Mouse (Mus musculus): ENCODE results near the gene Lcor.

The Lcor gene

DNA sequence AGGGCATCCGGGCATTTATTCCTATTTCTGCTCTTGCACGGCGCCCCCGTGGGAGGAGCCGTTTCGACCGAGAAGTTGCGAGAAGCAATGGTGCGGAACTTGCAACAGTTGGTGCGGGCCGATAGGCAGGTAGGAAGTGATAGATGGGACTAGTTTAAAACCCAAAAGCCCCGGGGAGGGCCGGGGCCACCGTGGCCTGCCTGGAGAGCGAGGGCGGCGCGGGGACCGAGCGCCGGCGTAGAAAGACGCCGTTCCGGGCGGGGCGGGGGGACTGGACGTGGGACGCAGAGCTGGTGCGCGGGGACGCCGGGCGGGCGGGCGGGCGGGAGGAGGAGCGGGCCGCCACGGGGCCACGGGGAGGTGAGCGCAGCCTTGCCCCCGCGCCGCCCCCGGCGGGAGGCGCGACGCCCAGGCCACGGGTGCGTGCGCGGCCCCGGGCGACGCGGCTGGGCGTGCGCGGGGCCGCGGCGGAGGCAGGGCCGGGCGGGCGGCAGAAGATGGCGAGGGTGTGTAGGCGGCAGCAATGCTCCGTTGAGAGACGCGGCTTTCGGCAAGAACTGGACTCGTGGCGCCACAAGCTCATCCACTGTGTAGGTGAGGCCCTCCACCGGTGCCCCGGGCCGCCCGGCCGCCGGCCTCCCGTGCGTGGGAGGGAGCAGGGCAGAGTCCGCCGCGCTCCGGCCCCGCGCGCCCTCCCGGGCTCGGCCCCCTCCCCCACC is at the start of gene Lcor:
TSS of gene Lcor (plus strand) at position 448 of the 719 bp plus-strand sequence.
- peak; percentile 88 to 94 for DNase-seq

DNA sequence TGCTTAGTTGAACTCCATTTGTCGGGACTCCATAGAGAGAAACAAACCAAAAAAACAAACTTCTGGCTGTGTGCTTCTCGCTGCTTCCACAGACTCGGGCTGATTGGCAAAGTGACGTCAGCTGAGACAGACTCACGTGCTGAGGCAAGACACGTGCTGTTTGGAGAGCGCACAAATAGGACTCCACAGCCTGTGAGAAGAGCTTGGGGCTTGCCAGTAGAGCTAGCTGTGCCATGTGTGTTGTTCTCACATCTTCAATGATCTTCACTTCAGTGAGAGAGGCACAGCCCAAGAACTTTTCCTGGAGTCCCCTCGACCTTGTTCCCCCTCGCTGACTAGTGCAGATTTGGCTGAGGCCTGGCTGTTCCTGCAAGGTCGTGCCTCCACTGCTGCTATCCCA is 47.1 kb upstream of the Lcor start:
- no peak for DNase-seq

DNA sequence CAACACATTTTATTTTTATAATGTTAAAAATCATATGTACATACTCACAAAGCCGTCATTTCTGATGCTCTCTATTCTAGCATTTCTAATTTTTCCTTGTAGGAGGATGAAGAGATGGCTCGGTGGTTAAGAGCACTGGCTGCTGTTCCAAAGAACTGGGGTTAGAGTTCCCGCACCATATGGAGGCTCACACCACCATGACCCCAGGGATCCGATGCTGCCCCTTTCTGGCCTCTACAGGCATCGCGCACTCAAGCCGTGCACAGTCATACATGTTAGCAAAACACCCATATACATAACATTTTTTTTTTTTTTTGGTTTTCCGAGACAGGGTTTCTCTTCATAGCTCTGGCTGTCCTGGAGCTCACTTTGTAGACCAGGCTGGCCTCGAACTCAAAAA is 46.0 kb upstream of the Lcor start:
- no peak for DNase-seq

DNA sequence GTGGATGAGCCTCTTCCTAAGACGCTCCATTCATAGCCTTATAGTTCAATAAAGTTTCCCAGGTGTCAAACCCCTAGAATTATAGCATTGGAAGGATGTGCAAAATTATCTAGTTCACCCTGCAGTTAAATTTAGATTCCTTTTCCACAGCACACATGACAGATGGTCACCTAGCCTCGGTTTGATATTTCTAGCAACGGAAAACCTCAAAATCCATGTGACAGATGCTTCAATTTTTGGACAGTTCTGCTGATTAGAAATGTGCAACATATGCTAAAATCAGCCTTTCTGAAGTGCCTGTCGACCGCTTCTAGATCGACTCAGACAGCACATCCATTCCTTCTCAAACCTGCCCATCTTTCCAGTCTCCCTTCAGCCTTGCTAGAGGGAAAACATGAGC is 43.5 kb upstream of the Lcor start:
- DNase-seq: no peak

DNA sequence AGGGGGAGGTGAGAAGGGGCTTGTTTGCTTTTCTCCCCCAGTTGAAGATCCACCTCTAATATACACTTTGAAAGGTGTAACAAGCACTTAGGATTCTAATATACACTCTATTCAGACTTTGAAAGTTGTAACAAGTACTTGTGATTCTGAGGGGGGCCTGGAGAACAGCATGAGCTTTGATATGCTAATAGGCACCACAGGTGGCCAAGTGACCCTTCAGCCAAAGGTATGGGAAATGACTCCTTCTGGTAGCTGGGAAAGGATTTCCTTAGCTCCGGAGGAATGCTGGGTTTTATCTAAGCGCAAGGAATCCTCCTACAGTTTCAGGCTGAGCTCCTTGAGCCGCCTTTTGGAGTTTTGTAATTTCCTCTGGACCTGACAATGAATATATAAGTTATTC is 41.0 kb upstream of the Lcor start:
- no peak for DNase-seq

DNA sequence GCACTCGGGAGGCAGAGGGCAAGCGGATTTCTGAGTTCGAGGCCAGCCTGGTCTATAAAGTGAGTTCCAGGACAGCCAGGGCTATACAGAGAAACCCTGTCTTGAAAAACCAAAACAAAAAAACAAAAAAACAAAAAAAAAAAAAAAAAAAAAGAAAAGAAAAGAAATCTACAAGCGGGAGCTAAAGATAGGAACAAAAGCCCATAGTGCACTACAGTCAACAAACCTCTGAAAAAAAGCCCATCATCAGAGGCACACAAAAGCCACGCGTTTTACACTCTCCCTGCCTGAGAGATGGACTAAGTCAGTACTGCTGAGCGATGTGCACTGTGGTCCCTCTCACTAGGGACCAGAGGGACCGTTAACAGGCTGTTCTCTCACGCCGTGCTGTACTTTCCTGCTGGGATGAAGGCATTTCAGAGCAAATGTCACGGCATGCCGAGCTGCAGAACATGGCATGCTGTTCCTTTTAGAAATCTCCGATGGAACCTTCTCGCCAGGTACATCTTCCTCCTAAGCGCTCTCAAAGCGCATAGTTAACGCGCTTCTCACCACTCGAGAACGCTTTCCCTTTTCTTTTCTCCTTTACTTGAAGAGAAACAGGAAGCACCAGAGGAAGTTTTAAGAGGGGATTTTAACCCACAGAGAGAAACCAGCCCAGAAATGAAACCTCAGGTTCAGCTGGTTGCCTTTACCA is 40.4 kb upstream of the Lcor start:
- no peak for DNase-seq

DNA sequence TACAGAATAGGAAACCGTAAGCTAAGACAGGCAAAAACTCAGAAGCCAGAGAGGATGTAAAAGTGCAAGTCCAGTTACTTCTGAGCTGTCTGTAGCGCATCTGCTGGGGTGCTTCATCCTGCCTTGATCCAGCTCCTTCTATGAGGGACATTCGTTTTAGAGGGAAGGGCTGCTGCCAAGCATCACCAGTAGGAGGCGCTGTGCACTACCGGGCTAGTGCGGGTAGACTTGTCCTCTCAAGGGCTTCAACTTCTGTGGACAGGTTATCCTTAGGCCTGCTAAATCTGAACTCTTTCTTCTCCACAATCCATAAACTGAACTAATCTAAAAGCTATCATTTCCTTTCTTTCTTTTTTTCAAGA is 39.8 kb upstream of the Lcor start:
- peak; percentile 46 to 75 for DNase-seq

DNA sequence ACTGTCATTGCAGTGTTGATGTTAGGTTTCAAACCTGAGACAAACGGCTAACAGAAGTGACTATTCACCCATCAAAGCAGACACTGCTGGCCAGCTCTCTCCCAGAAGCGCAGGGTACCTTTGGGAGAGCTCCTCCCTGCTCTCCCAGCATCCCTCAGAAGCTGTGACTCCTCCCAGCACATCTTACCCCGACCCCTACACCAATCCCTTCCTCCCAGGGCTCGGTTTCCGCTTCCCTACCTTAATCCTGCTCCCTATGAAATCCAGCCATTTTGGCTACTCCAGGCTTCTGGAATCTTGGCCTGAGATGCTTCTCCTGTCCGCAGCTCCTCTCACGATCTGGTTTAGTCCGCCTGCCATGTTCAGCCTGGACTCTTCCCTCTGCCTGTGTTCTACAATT is 37.9 kb upstream of the Lcor start:
- no peak for DNase-seq

DNA sequence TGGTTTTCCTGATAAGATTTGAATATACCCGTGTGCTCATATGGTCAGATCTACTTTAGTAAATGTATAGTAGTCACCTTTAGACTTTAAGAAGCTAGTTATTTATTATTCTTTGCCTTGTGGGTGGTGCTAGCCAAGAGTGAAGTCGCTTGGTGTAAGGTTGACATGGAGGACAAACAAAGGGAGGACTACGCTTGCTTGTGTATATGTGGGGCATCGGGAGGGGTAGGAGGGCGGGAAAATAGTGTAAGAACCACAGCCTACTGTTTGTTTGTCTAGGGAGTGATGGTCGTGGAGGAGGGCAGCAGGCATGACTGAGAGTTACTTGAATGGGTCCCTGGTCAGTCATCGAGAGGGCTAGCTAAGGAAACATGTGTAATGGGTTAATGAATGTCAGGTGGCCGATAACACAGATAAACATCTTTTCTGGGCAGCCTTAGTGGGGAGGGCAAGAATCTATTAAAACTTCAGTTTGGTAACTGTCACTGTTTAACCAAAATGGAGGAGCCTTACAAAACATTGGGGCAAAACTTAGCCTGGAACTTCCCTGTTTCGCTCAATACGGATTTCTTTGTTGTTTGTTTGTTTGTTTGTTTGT is 37.3 kb upstream of the Lcor start:
- no peak for DNase-seq

DNA sequence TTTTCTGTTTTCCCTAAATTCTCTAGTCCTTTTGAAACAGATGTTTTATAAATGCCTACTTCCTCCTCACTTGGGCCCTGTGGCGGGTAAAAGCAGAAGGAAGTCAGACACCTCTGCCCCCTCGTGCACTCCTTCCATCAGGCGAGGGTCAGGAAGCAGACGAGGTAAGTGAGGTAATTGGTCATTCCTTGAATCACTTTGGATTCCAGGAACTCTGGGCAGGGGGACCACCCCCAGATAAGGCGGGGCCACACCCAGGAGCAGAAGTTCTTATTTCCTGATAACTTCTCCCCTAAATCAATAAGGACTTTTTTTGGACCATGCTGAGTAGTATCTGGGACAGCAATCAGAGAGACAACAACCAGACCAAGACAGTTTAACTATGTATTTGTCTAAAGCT is 36.7 kb upstream of the Lcor start:
- DNase-seq: peak; percentile 29 to 34

DNA sequence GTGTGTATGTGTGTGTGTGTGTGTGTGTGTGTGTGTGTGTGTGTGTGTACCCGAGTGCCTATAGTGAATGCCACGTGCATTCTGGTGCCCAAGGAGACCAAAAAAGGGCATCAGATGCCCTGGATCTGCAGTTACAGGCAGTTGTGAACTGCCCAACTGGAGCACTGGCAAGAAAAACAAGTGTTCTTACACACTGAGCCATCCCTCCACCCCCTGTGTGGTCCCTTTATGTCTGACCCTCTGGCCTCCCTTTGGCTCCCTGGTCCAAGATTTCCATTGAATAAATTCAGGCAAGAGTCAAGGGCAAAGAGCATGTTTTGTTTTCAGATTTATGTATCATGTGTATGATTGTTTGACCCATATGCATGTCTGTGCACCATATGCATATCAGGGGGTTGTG is 35.3 kb upstream of the Lcor start:
- DNase-seq: no peak

DNA sequence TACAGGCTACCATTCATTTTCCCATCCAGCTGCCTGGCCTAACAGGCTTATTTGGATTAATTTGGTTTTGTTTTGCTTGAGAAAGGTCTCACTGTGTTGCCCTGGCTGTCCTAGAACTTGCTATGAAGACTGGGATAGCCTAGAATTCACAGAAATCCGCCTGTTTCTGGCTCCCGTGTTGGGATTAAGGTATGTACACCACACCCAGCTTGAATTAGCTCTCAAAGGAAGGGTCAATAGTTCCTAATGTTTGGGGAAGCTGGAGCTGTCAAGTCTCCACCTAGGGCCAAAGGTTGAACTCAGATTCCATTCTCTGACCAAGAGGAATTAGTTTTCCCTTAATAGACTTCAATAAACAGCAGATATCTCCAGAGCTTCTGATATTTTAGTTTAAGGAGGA is 34.7 kb upstream of the Lcor start:
- no peak for DNase-seq

DNA sequence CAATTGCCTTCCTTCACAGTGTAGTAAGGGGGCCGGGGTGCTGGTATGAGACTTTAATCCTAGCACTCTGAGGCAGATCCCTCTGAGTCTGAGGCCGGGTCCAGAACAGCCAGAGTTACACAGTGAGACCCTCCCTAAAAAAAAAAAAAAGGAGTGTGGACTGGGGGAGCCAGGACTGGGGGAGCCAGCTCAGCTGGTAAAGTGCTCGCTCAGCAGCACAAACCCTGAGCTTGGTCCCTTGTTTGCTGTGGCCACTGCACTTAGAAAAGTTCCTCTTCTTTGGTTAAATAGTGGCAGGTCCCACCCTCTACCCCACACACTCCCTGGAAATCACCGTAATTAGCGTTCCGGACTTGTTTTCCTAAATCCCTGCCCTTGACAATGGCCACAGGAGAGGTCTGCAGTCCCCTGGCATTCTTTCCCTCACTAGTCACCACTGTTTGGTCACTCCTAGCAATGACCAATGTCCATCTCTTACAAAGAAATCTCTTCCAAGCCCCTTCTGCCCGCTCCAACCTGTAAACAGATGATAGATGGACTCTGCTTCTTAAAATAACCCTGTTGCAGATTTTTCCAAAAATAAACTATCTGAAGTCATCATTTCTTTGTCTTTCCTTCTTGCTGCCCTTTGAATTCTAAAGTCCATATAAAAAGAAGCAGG is 32.9 kb upstream of the Lcor start:
- no peak for DNase-seq

DNA sequence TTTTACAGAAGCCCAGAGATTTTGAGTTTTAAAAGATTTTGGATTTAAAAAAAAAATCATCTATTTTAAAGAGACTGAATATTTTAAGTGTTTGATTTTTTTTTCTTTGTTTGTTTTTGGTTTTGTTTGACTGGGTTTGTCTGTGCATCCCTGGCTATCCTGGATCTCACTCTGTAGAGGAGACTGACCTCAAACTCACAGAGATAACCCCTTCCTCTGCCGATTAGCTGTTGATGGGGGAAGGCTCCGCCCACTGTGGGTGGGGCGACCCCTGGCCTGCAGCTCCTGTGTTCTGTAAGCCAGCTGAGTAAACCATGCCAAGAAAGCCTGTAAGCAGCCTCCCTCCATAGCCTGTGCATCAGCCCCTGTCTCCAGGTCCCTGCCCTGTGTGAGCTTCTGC is 30.3 kb upstream of the Lcor start:
- DNase-seq: no peak

DNA sequence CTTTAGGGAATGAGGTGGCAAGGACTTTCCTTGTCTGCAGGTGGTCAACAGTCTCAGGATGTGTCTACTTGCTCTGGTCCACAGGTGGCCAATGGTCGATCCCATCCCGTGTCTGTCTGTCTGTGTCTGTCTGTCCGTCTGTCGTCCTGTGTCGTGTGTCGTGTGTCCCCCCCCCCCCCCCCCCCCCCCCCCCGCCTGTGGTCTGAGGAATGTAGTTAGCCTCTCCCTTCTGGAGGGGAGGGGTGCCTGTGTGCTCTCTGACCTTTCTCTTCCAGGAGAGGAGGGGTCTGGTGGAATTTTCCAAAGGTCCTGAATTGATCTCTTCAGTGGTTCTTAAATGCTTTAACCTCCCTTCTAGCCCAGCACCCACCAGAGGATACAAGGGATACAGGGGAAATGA is 27.8 kb upstream of the Lcor start:
- DNase-seq: no peak

DNA sequence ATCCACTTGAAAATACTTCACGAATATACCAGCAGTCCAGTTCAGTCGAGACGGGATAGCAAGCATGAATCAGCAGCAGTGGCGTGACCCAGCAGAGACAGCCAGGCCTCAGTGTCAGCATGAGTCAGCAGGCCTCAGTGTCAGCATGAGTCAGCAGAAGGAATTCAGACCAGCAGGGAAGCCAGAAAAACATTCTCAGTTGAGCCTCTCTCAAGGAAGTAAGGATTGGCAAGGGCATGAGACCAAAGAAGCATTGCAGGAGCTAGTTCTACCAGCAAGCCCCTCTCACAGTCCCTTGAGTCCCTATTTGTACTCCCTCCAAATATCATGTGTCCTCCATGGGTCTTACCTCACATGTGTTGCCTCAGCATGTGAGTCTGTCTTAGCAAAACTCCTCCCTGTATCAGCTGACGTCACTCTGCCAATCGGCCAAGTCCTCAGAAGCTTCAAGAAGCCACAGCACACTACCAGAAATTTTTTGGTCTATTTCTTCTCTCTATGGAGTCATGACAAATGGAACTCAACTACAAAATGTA is 27.3 kb upstream of the Lcor start:
- DNase-seq: peak; percentile 24 to 31

DNA sequence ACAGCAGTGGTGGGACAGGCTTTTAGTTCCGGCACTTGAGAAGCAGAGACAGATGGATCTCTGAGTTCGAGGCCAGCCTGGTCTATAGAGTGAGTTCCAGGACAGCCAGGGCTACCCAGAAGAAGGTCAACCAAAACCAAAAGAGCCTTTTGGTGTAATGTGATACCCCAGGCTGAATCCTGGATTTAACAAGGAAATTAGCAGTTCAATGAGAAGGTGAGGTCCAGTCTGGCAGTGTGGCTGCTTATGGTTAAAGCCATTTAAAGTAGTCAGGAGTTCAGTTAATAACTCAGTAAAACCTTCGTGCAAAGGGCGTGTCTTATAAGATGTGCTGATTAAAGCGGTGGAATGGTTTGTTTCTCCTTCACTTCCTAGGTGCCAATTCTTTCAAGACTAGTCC is 25.3 kb upstream of the Lcor start:
- DNase-seq: no peak

DNA sequence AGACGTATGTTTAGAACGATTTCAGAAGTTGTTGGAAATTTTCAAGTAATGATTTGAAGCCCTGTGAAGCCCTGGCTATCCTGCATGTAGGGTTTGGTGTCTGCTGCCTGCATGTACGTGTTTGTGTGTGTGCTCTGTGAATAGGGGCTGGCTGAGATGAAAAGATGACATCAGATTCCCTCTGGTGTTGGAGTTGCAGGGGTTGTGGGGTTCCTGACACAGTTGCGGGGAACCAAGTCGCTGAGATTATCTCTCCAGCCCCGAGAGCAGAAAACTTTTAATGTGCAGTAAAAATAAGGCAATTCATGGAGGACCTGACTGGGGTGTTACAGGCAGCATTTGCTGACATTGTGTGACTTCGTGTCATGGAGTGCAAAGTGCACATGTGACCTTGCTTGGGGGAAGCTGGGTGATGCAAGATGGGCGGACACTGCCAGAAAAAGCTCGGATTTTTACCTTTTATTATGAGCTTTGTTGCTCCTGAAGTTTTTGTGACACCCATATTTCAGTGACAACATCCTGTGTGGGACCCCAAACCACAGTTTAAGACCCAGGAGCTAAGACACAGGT is 20.2 kb upstream of the Lcor start:
- no peak for DNase-seq

DNA sequence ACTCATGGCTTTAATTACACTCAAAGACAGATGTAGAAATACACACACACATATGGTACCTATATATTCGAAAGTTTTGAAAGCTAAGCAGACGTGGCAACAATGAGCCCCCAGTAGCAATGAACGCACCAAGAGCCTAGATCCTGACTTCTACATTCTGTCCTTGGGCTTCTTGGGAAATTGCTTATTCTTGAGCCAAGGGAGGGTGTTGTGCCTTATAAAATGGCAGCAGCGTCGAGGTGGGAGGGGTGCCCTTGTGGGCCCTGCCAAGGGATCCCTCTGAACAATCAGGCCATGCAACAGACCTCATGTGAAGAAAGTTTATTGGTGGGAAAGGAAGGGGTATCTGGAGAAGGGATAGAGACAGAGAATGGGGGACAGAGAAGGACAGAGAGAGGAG is 18.6 kb upstream of the Lcor start:
- no peak for DNase-seq

DNA sequence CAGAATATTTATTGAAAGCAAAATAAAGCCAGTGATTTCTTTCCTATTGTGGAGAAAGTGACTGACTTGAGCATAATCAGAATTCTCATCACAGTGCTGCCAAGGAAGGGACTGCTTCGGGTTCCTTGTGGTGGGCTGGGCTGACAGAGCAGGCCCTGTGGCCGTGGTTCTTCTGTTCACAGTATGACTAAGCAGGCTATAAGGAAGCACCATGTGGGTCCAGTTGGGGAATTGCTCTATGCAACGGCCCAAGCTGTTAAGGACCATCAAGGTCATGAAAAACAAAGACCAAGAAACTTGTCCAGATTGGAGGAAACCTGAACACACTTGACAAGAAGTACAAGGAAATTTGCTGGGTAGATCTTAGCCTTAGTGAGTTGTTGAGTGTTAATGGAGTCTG is 16.0 kb upstream of the Lcor start:
- no peak for DNase-seq

DNA sequence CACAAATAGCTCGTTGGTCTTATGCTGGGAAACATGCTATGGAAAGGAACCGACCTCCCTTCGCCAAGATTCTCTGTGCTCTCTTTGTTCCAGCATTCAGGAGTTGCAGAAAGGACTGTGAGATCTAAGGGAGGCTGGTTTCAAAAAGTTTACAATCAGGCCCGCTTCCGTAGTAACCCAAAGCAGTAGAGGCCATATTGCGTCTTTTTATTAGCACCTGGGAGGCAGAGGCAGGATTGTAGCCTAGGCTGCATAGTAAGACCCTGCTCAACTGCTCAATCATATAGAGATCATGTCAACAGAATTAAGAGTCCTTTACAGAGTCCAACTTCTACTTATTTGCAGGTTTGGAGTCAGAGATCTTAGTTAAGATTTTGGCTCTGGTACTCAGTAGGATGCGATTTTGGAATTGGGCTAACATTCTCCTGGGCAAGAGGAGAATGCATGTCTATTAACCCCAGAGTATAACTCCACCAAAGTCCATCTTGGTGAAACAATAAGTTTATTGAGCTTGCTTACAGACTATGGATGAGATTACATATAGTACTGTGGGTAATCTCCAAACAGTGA is 8.8 kb upstream of the Lcor start:
- DNase-seq: no peak

DNA sequence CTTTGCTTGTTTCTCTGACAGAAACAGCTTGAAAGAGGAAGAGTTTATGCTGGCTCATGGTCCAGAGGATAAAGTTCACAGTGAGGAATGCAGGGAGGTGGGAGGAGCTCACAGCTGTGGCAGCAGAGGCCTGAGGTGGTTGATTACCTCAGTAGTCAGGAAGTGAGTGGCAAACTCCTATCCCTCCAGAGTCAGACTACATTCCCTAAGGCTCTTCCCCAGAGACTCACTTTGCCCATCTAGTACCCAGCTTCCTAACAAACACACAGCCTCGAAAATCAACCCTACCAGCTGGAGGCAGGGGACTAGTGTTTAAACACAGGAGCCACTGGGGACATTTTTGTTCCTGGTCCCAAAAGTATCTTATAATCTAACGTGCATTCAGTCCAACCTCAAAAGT is 7.5 kb upstream of the Lcor start:
- DNase-seq: peak in 1 of 2 experiments; percentile 16

Measured in lung, postnatal 4 days (tissue).